Mouse (Mus musculus) MEL (cell line): Measurements from ENCODE around the gene Spef1. TPM values are rescaled to one million over a fixed set of nuclear protein-coding genes. Genes with fewer than 3 reads are reported as not detected.

Experiments used
- DNase-seq: peaks from one replicate; pipeline ENCODE4 v3.0.0; 2011; ENCODE audit warnings: low read depth, low spot score
- H3K27ac ChIP-seq: 2 replicates; pipeline ENCODE4 v1.5.1; 2012; ENCODE audit warnings: low read depth, mild to moderate bottlenecking, control low read depth, low read length, moderate library complexity; ENCODE audit not compliant: control insufficient read depth
- H3K27me3 ChIP-seq, 2 experiments: fragments of 150-350 bp in 1 of 2; sonication (generic) in 1 of 2; 2 replicates each; pipeline ENCODE4 v1.6.1; 2012; ENCODE audit warnings: low read length in 2 of 2, mild to moderate bottlenecking in 2 of 2, improper control_type of control experiment in 1 of 2, moderate library complexity in 1 of 2; ENCODE audit not compliant: insufficient read depth in 2 of 2, control insufficient read depth in 1 of 2
- H3K36me3 ChIP-seq, 2 experiments: 2 replicates each; pipeline ENCODE4 v1.6.1; 2012 to 2014; ENCODE audit warnings: low read length in 2 of 2, improper control_type of control experiment in 1 of 2, inconsistent platforms in 1 of 2, mild to moderate bottlenecking in 1 of 2; ENCODE audit not compliant: insufficient read depth in 2 of 2, control insufficient read depth in 1 of 2
- H3K4me1 ChIP-seq, 2 experiments: fragments of 150-350 bp in 1 of 2; sonication (generic) in 1 of 2; 2 replicates each; pipeline ENCODE4 v1.6.1; 2012; ENCODE audit warnings: low read length in 2 of 2, improper control_type of control experiment in 1 of 2, mild to moderate bottlenecking in 1 of 2; ENCODE audit not compliant: insufficient read depth in 2 of 2, control insufficient read depth in 1 of 2
- H3K4me3 ChIP-seq, 2 experiments: fragments of 150-350 bp in 1 of 2; sonication (generic) in 1 of 2; 2 replicates each; pipeline ENCODE4 v1.5.1; 2012; ENCODE audit warnings: low read depth in 2 of 2, low read length in 2 of 2, mild to moderate bottlenecking in 2 of 2, moderate library complexity in 2 of 2, control low read depth in 1 of 2, improper control_type of control experiment in 1 of 2; ENCODE audit not compliant: control insufficient read depth in 1 of 2, insufficient read depth in 1 of 2
- H3K79me2 ChIP-seq: 2 replicates; pipeline ENCODE4 v1.6.1; 2012; ENCODE audit warnings: mild to moderate bottlenecking, low read length, moderate library complexity; ENCODE audit not compliant: control insufficient read depth, poor library complexity, insufficient read depth
- H3K9ac ChIP-seq: 2 replicates; pipeline ENCODE4 v1.6.1; 2012; ENCODE audit warnings: low read depth, mild to moderate bottlenecking, control low read depth, low read length, moderate library complexity; ENCODE audit not compliant: control insufficient read depth, poor library complexity, severe bottlenecking
- H3K9me3 ChIP-seq: fragments of 150-350 bp; sonication (generic); replicated peaks from 2 replicates; pipeline ENCODE4 v1.6.1; 2012; ENCODE audit warnings: mild to moderate bottlenecking, low read length, improper control_type of control experiment, moderate library complexity; ENCODE audit not compliant: insufficient read depth
- BHLHE40 ChIP-seq: IDR thresholded peaks from 2 replicates; pipeline ENCODE4 v1.6.1; 2012; ENCODE audit warnings: low read depth, mild to moderate bottlenecking, inconsistent platforms, low read length, improper control_type of control experiment, borderline replicate concordance
- CTCF ChIP-seq, 3 experiments: IDR thresholded peaks in 2 of 3; conservative IDR thresholded peaks in 1 of 3; 2 replicates each; pipeline ENCODE4 v1.5.1; 2011 to 2012; ENCODE audit warnings: low read length in 3 of 3, low read depth in 2 of 3, mild to moderate bottlenecking in 2 of 3, improper control_type of control experiment in 1 of 3, inconsistent platforms in 1 of 3, mixed read lengths in 1 of 3, moderate library complexity in 1 of 3; ENCODE audit not compliant: control insufficient read depth in 1 of 3, insufficient read depth in 1 of 3, poor library complexity in 1 of 3, severe bottlenecking in 1 of 3
- E2F4 ChIP-seq: IDR thresholded peaks from 2 replicates; pipeline ENCODE4 v1.6.1; 2011; ENCODE audit warnings: low read depth, low read length, improper control_type of control experiment, borderline replicate concordance
- ELF1 ChIP-seq: IDR thresholded peaks from 2 replicates; pipeline ENCODE4 v1.6.1; 2014; ENCODE audit warnings: low read depth, mild to moderate bottlenecking, inconsistent platforms, low read length, improper control_type of control experiment, moderate library complexity
- GABPA ChIP-seq: IDR thresholded peaks from 2 replicates; pipeline ENCODE4 v1.6.1; 2012; ENCODE audit warnings: low read depth, mild to moderate bottlenecking, inconsistent platforms, low read length, improper control_type of control experiment, moderate library complexity
- HCFC1 ChIP-seq: IDR thresholded peaks from 2 replicates; pipeline ENCODE4 v1.6.1; 2012; ENCODE audit warnings: low read depth, mild to moderate bottlenecking, inconsistent platforms, low read length, improper control_type of control experiment, moderate library complexity
- KAT2A ChIP-seq: conservative IDR thresholded peaks from 2 replicates; pipeline ENCODE4 v1.6.1; 2012; ENCODE audit warnings: low read depth, low read length, improper control_type of control experiment, inconsistent platforms
- MEF2A ChIP-seq: IDR thresholded peaks from 2 replicates; pipeline ENCODE4 v1.6.1; 2014; ENCODE audit warnings: low read depth, mild to moderate bottlenecking, inconsistent platforms, low read length, improper control_type of control experiment; ENCODE audit not compliant: poor library complexity, insufficient replicate concordance, severe bottlenecking; ENCODE audit errors: extremely low read depth
- MXI1 ChIP-seq: IDR thresholded peaks from 2 replicates; pipeline ENCODE4 v1.6.1; 2011; ENCODE audit warnings: mild to moderate bottlenecking, low read depth, low read length, improper control_type of control experiment
- MYB ChIP-seq: IDR thresholded peaks from 2 replicates; pipeline ENCODE4 v1.6.1; 2011; ENCODE audit warnings: mild to moderate bottlenecking, low read depth, low read length, improper control_type of control experiment
- POLR2A ChIP-seq, 2 experiments: IDR thresholded peaks; 2 replicates each; pipeline ENCODE4 v1.6.1; 2011 to 2012; ENCODE audit warnings: low read length in 2 of 2, mild to moderate bottlenecking in 2 of 2, control low read depth in 1 of 2, improper control_type of control experiment in 1 of 2, low read depth in 1 of 2, moderate library complexity in 1 of 2; ENCODE audit not compliant: control insufficient read depth in 1 of 2, insufficient read depth in 1 of 2, poor library complexity in 1 of 2
- POLR2AphosphoS2 ChIP-seq: IDR thresholded peaks from 2 replicates; pipeline ENCODE4 v1.6.1; 2011; ENCODE audit warnings: low read length, improper control_type of control experiment
- RAD21 ChIP-seq: IDR thresholded peaks from 2 replicates; pipeline ENCODE4 v1.6.1; 2011; ENCODE audit warnings: mild to moderate bottlenecking, low read depth, low read length, improper control_type of control experiment
- RCOR1 ChIP-seq: IDR thresholded peaks from 2 replicates; pipeline ENCODE4 v1.6.1; 2012; ENCODE audit warnings: low read depth, mild to moderate bottlenecking, inconsistent platforms, low read length, improper control_type of control experiment
- SMC3 ChIP-seq: IDR thresholded peaks from 2 replicates; pipeline ENCODE4 v1.6.1; 2011; ENCODE audit warnings: low read depth, low read length, improper control_type of control experiment
- TAL1 ChIP-seq: IDR thresholded peaks from 2 replicates; pipeline ENCODE4 v1.6.1; 2012; ENCODE audit warnings: mild to moderate bottlenecking, inconsistent platforms, low read length, moderate library complexity, mixed read lengths
- TBP ChIP-seq: IDR thresholded peaks from 2 replicates; pipeline ENCODE4 v1.8.0; 2011; ENCODE audit warnings: low read depth, low read length, improper control_type of control experiment
- TCF12 ChIP-seq: IDR thresholded peaks from 2 replicates; pipeline ENCODE4 v1.6.1; 2014; ENCODE audit warnings: low read depth, mild to moderate bottlenecking, inconsistent platforms, low read length, improper control_type of control experiment, moderate library complexity
- UBTF ChIP-seq: IDR thresholded peaks from 2 replicates; pipeline ENCODE4 v1.6.1; 2012; ENCODE audit warnings: low read depth, mild to moderate bottlenecking, inconsistent platforms, low read length, improper control_type of control experiment, moderate library complexity, borderline replicate concordance; ENCODE audit not compliant: insufficient read depth
- USF1 ChIP-seq: IDR thresholded peaks from 2 replicates; pipeline ENCODE4 v1.6.1; 2014; ENCODE audit warnings: low read depth, mild to moderate bottlenecking, inconsistent platforms, low read length, improper control_type of control experiment, moderate library complexity
- polyA plus RNA-seq, 2 experiments: library from polyadenylated mRNA; stranded (reverse) in 1 of 2; unstranded in 1 of 2; fragments of >175 nt in 1 of 2; fragments of >200 nt in 1 of 2; gene quantifications; 2 replicates each; pipeline versions ENCODE4 v1.2.1 to v1.2.4; 2012; ENCODE audit warnings: low replicate concordance in 2 of 2, low read depth in 1 of 2; ENCODE audit not compliant: insufficient read length in 2 of 2, insufficient read depth in 1 of 2, missing spikeins in 1 of 2
- total RNA-seq: library from RNA; depleted of rRNA; stranded (reverse); fragments of 300-350 nt; gene quantifications from 2 replicates; pipeline ENCODE4 v1.2.3, GENCODE M21; 2012

Spef1 gene
- total and polyA plus RNA-seq, 3 experiments = 1.2 to 1.8 TPM; not detected in 1

- Histone ChIP-seq H3K36me3 (peaks cover 0 to 5% of the 10 kb centered on the region in 2 experiments; a peak in 1 of 4 replicates), H3K27ac (no peak overlapping the region), H3K27me3 (no peaks in the 10 kb centered on the region), H3K9me3 (no peaks in the 10 kb centered on the region), H3K9ac (peak overlapping the region; percentile 12; the same call in 1 of the 2 replicates), H3K79me2 (no peaks in the 10 kb centered on the region), H3K4me3 (peak overlapping the region; percentile 46 to 51; a peak in 3 of 4 replicates), H3K4me1 (peaks cover 3 to 24% of the 10 kb centered on the region in 2 experiments; a peak in 3 of 4 replicates)
- no peak for DNase-seq
- no peak for TF ChIP-seq POLR2A (IDR thresholded peaks at IDR 0.05; ENCODE audit: control insufficient read depth in 1 of 2, insufficient read depth in 1 of 2, low read depth in 1 of 2, low read length in 2 of 2, poor library complexity in 1 of 2)
- TF ChIP-seq KAT2A = no peak
- 0 out of 2 replicates have a peak, but pooled peaks have one; percentile 2 for TF ChIP-seq TAL1
- no peak for TF ChIP-seq BHLHE40
- no peak for TF ChIP-seq UBTF
- no peak for TF ChIP-seq MXI1
Observed at GRCm38 (mm10) chr2:131170936-131171335, 16.1 kb downstream of the Spef1 start.

GRCm38 (mm10) chr2:131168914-131169313 is 18.2 kb downstream of the Spef1 start:
- peaks cover 0 to 5% of the 10 kb centered on the region in 2 experiments; a peak in 1 of 4 replicates for H3K36me3 ChIP-seq
- TF ChIP-seq RCOR1 = no peak
- H3K27ac ChIP-seq = no peak overlapping the region
- no peak for DNase-seq
- H3K9ac ChIP-seq = no peak overlapping the region
- H3K4me1 ChIP-seq = peaks cover 3 to 20% of the 10 kb centered on the region in 2 experiments; a peak in 3 of 4 replicates
- no peaks in the 10 kb centered on the region for H3K79me2 ChIP-seq
- H3K4me3 ChIP-seq = no peak overlapping the region
- no peaks in the 10 kb centered on the region for H3K27me3 ChIP-seq
- no peaks in the 10 kb centered on the region for H3K9me3 ChIP-seq

- Histone ChIP-seq H3K79me2 (no peaks in the 10 kb centered on the region), H3K4me3 (no peak overlapping the region), H3K4me1 (peaks cover 3 to 17% of the 10 kb centered on the region in 2 experiments; a peak in 3 of 4 replicates), H3K27me3 (no peaks in the 10 kb centered on the region), H3K27ac (no peak overlapping the region), H3K36me3 (peaks cover 0 to 5% of the 10 kb centered on the region in 2 experiments; a peak in 1 of 4 replicates), H3K9ac (no peak overlapping the region), H3K9me3 (no peaks in the 10 kb centered on the region)
- no peak for TF ChIP-seq CTCF (IDR thresholded peaks at IDR 0.05 in 2 of 3, conservative IDR thresholded peaks at IDR 0.05 in 1 of 3; ENCODE audit: control insufficient read depth in 1 of 3, insufficient read depth in 1 of 3, low read depth in 2 of 3, low read length in 3 of 3, poor library complexity in 1 of 3, severe bottlenecking in 1 of 3)
- TF ChIP-seq KAT2A = no peak
- no peak for DNase-seq
Observed at GRCm38 (mm10) chr2:131167984-131168383, 19.1 kb downstream of the Spef1 start.

GRCm38 (mm10) chr2:131166172-131166571 is 20.9 kb downstream of the Spef1 start:
- Histone ChIP-seq H3K4me3 (no peak overlapping the region), H3K36me3 (no peaks in the 10 kb centered on the region), H3K9me3 (no peaks in the 10 kb centered on the region), H3K4me1 (0 out of 4 replicates have a peak, but pooled peaks cover 0 to 5% of the 10 kb centered on the region in 2 experiments), H3K27me3 (no peaks in the 10 kb centered on the region), H3K79me2 (no peaks in the 10 kb centered on the region), H3K9ac (no peak overlapping the region), H3K27ac (no peak overlapping the region)
- no peak for DNase-seq
- no peak for TF ChIP-seq HCFC1
- no peak for TF ChIP-seq POLR2A (IDR thresholded peaks at IDR 0.05; ENCODE audit: control insufficient read depth in 1 of 2, insufficient read depth in 1 of 2, low read depth in 1 of 2, low read length in 2 of 2, poor library complexity in 1 of 2)
- TF ChIP-seq E2F4 = no peak
- TF ChIP-seq TBP = no peak
- TF ChIP-seq KAT2A = no peak
- TF ChIP-seq GABPA = no peak
- TF ChIP-seq RAD21 = no peak
- no peak for TF ChIP-seq SMC3
- TF ChIP-seq POLR2AphosphoS2 = no peak
- TF ChIP-seq USF1 = no peak
- TF ChIP-seq ELF1 = no peak
- no peak for TF ChIP-seq MEF2A
- no peak for TF ChIP-seq TCF12
- TF ChIP-seq MYB = no peak
